10 mouse cellular contexts compared by ENCODE assay signal in the genomic region with DNA sequence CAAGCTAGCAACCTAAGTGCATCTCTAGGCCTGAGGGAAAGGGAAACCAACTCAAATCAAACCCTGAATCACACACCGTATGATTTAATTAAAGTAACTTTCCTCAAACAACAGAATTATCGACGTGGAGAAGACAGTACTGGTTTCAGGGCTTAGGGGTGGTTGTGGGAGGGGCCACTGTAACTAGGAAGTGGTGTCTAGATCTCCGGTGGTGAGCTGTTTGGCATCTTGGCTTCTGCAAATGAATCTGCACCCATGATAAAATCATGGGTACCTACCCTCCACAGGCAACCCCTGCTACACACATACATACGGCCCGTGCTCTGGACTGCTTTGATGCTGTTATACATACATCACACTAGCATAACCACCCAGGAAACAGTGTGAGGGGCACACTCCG. TPM values are rescaled to one million over a fixed set of nuclear protein-coding genes. Genes with fewer than 3 reads are reported as not detected.
"Had no signal": no experiment of that assay in that cellular context is flagged by ENCODE, and none has a peak within 500 bp of the region (broad histone marks: within the 10 kb centered on the region; RNA-seq: fewer than 3 reads in every experiment).

No protein-coding gene starts in this region.

- ATAC-seq: midbrain, embryonic 15.5 days had no signal

- DNase-seq: kidney, adult 8-10 months; kidney, postnatal 10 days; left cerebral cortex, postnatal 4 days; lung, adult 18-20 months; lung, postnatal 10 days; lung, postnatal 36 days; thymus, adult 18-20 months; thymus, postnatal 36 days had no signal

RNA-seq across cellular contexts. Expression of gene Fhad1, which starts 4.4 kb away (rescaled TPM):
- total RNA-seq: neutrophil, adult 5-6 weeks had no signal
